Mouse (Mus musculus) macrophage (primary cell): ENCODE data around the gene A830005F24Rik. TPM values are rescaled to one million over a fixed set of nuclear protein-coding genes. Genes with fewer than 3 reads are reported as not detected.

Source experiments
- H3K27ac ChIP-seq: fragments of 350-480 bp; formaldehyde crosslinking; 2 replicates; pipeline ENCODE4 v1.9.0; 2021
- H3K36me3 ChIP-seq: fragments of 350-480 bp; formaldehyde crosslinking; 2 replicates; pipeline ENCODE4 v1.9.0; 2021; ENCODE audit errors: inconsistent target
- H3K4me3 ChIP-seq: fragments of 350-480 bp; formaldehyde crosslinking; 2 replicates; pipeline ENCODE4 v1.9.0; 2021; ENCODE audit errors: inconsistent target
- H3K79me2 ChIP-seq: fragments of 350-480 bp; formaldehyde crosslinking; 2 replicates; pipeline ENCODE4 v1.9.0; 2021; ENCODE audit errors: inconsistent target
- WGBS: methylation state at CpG from one replicate; pipeline ENCODE4 v1.1.7; 2026; ENCODE audit warnings: inconsistent platforms; ENCODE audit not compliant: missing documents; 5-methylcytosine and 5-hydroxymethylcytosine counted together
- polyA plus RNA-seq: library from polyadenylated mRNA; stranded (reverse); fragments of 250-400 nt; gene quantifications from 3 replicates; pipeline ENCODE4 v1.2.4, GENCODE M21; 2018; ENCODE audit warnings: inconsistent platforms

Gene A830005F24Rik
- polyA plus RNA-seq, 1 experiment from 2014 or later: not detected

DNA sequence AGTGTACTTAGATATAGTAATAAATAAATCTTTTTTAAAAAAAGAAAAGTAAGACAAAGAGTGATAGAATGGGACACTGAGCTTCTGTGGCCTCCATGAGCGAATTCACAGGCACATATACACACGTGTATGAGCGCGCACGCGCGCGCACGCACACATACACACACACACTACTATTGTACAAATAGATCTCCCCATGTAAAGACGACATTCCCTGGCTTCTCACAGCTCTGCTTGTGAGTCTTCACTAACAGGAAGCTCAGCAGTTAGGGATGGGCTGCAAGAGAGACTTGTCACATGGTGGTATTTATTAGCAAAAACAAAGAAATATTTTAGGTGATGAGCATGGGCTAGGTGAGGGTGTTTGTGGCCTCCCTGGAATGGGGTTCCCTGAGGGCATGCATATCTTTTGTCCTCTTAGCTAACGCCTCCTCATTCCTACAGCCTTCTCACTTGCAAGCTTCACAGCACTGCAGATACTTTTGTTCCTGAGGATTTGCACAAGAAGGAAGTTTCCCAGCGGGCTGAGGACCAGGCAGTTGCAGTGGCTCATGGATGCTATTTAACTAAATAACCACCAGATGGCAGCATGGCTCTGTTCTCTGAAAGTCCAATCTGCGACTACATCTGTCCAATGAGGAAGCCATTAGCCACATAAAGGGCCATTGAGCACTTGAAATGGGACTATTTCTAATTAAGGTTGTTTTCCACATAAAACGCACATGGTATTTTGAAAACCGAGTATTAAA lies 14.9 kb downstream of the A830005F24Rik start:
- Histone ChIP-seq H3K27ac (no peak overlapping the region), H3K79me2 (no peaks in the 10 kb centered on the region), H3K4me3 (no peak overlapping the region), H3K36me3 (no peaks in the 10 kb centered on the region)
- 56% methylated on average over 15 of the region's 15 CpGs for WGBS

DNA sequence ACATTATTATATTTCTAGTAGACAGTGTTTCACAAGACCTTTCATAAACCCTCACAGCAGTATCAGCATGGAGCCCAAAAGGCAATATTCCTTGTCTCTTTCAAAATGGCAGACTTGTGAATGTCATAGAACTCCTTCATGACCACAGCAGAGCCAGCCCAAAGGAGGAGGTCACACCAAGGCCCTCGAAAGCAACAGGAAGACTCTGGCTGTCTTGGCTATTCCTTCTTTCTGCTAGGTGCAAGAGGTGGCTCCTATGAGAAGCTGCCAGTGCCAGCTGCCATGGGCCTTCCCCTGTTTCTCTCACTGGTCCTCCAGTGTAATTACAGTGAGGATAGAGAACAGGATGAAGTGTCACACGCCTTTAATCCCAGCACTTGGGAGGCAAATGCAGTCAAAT lies 15.7 kb downstream of the A830005F24Rik start:
- Histone ChIP-seq H3K36me3 (no peaks in the 10 kb centered on the region), H3K27ac (no peak overlapping the region), H3K4me3 (no peak overlapping the region), H3K79me2 (no peaks in the 10 kb centered on the region)
- WGBS: 66% methylated on average over 2 of the region's 2 CpGs

DNA sequence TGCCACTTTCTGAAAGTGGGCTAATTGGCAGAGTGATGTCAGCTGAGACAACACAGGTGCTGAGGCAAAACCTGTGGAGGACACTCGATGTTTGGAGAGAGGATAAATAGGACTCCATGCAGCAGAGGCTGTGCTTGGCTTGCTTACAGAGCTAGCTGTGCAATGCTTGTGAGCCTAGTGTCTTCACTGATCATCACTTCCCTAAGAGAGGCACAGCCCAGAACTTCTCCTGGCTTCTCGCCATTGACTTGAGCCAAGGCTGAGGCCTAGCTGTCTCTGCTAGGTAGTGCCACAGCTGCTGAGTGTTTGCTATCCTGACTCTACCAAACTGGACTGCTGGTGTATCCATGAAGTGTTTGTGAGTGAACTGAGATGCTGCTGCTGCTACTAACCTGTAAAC lies 17.3 kb downstream of the A830005F24Rik start:
- Histone ChIP-seq H3K79me2 (peaks cover 11% of the 10 kb centered on the region), H3K36me3 (0 out of 2 replicates have a peak, but pooled peaks cover 13% of the 10 kb centered on the region), H3K4me3 (no peak overlapping the region), H3K27ac (no peak overlapping the region)
- 78% methylated on average over 2 of the region's 2 CpGs for WGBS

DNA sequence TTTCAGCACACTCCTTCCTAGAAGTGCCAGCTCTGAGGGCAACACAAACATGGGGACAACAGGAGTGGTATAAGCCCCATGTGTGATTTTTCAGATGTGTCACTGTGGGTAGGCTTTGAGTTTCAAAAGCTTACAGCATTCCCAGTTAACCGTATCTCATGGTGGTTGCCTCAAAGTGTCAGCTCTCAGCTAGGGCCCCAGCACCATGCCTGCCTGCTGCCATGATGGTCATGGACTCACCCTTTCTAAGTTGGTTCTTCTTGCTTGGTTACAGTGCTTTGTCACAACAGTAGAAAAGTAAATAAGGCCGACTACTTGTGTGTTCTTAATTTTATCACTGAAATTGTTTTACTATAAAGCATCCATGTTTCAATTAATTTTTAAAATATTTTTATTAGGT lies 18.1 kb downstream of the A830005F24Rik start:
- peaks cover 18% of the 10 kb centered on the region for H3K79me2 ChIP-seq
- H3K4me3 ChIP-seq: no peak overlapping the region
- H3K36me3 ChIP-seq: peaks cover 19% of the 10 kb centered on the region
- 85% methylated on average over 2 of the region's 2 CpGs for WGBS
- no peak overlapping the region for H3K27ac ChIP-seq

DNA sequence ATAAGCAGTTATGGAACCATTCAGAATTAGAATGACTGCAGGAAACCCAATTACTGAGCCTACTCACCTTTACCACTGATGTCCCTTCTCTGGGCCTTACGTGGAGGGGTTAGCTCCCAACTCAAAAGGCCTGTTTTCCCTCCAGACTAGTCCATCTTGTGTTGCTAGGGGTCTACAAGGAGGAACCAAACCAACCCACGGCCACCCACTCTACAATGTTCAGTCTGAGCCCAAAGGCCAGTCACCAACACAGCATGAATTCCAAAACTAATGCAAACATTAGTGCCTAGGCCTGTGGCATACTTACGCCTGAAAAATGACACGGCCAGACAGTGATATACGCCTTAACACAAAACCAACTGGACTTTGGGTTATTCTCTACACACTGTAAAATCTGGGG lies 20.1 kb downstream of the A830005F24Rik start:
- WGBS: 94% methylated on average over 5 of the region's 5 CpGs
- Histone ChIP-seq H3K4me3 (no peak overlapping the region), H3K27ac (no peak overlapping the region), H3K79me2 (peaks cover 38% of the 10 kb centered on the region), H3K36me3 (peaks cover 31% of the 10 kb centered on the region)

DNA sequence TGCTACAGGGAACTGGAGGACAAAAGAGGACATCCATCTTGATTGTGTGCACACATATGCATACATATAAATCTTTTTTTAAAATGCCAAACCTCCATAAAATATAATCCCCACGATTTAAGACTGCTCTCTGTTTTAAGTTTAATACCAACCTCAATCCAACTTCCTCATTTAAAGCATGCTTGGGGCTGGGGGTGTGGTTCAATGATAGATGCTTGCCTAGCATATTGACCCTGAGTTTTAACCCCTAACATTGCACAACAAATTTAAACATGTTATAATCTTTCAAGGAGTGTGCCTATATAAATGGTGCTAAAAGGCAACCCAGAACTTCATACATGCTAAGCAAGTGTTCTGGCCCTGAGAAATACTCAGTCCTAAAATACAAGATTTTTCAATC lies 27.1 kb downstream of the A830005F24Rik start:
- Histone ChIP-seq H3K27ac (no peak overlapping the region), H3K36me3 (peaks cover 20% of the 10 kb centered on the region), H3K79me2 (peaks cover 100% of the 10 kb centered on the region), H3K4me3 (no peak overlapping the region)
- 0% methylated on average over 1 of the region's 1 CpGs for WGBS

DNA sequence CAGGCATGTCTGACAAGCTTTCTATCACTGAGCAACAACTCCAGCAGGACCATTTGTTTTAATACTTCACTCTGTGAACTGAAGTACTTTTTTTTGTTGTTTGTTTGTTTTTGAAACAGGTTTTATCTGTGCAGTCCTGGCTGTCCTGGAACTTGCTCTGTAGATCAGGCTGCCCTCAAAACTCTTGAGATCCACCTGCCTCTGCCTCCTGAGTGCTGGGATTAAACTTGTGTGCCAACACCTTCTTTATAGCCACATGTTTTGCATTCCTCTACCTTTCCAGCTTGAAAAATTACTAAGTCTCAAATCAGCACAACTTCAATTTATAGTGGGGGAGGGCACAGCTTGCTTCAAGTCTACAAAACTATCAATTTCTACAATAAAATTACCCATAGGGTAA lies 31.0 kb downstream of the A830005F24Rik start:
- Histone ChIP-seq H3K36me3 (no peaks in the 10 kb centered on the region), H3K27ac (no peak overlapping the region), H3K4me3 (peak overlapping the region; percentile 84), H3K79me2 (peaks cover 66% of the 10 kb centered on the region)

DNA sequence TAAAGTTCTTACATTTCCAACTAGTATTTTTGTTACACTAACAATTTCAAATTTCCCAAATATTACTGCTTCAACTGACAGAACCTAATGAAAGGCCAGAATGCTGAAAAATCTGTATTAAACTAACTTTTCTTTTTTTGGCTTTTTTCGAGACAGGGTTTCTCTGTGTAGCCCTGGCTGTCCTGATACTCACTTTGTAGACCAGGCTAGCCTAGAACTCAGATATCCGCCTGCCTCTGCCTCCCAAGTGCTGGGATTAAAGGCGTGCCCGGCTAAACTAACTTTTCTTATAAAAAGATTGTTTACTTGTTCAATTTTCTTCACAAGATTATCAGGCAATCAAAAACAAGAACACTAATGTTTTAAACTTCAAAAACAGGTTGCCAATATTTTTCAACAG lies 31.5 kb downstream of the A830005F24Rik start:
- peaks cover 66% of the 10 kb centered on the region for H3K79me2 ChIP-seq
- peak overlapping the region; percentile 84 for H3K4me3 ChIP-seq
- peak overlapping the region; percentile 78 for H3K27ac ChIP-seq
- WGBS: 32% methylated on average over 4 of the region's 4 CpGs
- H3K36me3 ChIP-seq: no peaks in the 10 kb centered on the region

DNA sequence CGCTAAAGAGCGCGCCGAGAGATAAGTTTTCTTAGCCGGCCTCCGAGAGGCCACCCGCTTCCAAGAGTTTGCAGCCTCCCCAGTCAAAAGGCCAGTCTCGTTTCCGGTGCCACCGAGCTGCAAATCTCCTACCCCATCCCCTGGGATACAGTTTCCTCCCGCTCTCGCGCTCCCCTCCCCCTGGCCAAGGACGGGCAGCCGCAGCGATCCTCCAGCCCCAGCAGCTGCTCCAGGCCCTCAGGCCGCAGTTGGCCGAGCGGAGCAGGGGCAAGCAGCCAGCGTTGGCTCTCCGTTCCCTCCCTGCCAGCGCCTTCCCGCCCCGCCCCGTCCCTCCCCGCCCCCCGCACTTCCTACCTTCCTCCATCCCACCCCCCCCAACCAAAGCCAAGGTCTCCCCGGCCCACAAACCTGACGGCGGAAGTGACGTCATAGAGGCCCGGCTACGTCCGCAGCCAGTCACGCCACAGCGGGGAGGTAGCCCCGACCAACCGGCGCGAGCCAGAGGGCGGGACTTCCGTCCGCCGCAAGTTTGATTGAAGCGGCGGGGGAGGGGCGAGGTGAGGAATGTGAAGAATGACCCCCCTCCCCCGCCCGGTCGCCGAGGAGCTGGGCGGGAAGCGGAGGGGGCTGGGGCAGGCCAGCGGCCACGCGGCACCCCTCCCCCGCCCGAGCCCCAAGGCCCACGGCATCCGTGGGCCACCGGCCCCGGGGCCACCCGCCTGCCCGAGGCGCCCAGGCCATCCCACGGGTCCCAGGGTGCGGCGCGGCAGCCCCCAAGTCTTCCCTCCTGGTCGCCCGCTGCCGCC lies 32.3 kb downstream of the A830005F24Rik start:
- peak overlapping the region; percentile 78 for H3K27ac ChIP-seq
- no peaks in the 10 kb centered on the region for H3K36me3 ChIP-seq
- WGBS: under 1% methylated on average over 43 of the region's 72 CpGs
- H3K79me2 ChIP-seq: peaks cover 59% of the 10 kb centered on the region
- H3K4me3 ChIP-seq: peak overlapping the region; percentile 84

DNA sequence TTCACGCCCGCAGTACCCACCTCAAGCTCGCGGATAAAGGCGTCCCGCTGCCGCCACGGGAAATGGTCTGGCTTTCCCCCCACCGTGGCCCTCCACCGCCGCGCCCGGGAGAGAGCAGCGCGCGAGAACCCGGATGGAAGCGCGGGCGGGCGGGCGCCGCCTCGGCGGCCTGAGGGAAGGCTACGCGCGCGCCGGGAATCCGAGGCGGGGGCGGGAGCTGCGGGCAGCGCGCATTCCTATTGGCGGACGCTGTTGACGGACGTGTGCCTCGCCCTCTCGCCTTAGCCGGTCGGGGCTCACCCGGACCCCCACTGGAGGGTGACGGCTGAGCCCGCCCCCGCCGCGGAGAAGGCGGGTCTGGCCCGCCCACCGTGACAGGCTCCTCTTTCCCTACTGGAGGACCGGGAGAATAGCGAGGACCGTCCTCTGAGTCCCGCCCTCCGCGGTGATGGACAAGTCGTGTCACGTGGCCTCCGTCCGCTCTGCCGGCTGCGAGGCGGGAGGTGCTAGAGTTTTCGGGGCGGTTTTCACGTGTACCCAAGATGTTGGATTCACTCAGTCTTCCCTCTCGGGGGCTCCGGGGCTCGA lies 33.1 kb downstream of the A830005F24Rik start:
- Histone ChIP-seq H3K79me2 (peaks cover 58% of the 10 kb centered on the region), H3K27ac (peak overlapping the region; percentile 47), H3K36me3 (no peaks in the 10 kb centered on the region), H3K4me3 (peak overlapping the region; percentile 20; the same call in 1 of the 2 replicates)
- WGBS: 1% methylated on average over 71 of the region's 72 CpGs

DNA sequence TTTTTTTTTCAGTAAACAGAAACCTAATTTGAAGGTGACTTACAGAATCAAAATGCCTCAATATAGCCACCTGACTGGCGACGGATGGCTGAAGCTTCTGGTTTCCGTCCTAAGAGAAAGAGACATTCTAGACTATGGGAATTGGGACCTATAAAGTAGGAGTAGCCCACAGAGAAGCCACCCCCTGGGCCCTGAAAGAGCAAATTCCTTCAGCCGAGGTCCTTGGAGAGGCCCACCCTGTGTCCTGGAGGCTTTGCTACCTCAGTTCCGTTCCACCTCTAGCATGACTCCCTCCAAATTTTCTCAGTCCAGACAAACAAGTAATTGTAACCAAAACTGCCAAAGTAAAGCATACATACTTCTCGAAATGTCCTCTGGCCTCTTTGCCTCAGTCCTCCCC lies 34.3 kb downstream of the A830005F24Rik start:
- Histone ChIP-seq H3K4me3 (no peak overlapping the region), H3K27ac (peak overlapping the region; percentile 35), H3K79me2 (peaks cover 55% of the 10 kb centered on the region), H3K36me3 (no peaks in the 10 kb centered on the region)
- 97% methylated on average over 6 of the region's 6 CpGs for WGBS

DNA sequence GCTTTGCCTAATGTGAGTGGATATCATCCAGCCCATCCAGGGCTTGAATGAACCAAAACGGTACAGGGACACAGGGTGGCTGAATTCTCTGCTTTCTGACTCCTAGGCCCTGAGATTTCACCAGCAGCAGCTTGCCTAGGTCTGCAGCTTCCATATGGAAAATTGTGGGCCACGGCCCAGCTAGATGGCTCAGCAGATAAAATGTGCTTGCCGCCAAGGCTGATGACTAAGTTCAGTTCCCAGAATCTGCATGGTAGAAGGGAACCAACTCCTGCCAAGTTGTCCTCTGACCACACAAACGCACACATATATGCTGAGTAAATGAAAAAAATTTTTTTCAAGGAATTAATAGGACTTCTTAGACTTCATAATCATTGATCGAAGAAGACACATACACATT lies 34.9 kb downstream of the A830005F24Rik start:
- 64% methylated on average over 5 of the region's 5 CpGs for WGBS
- H3K27ac ChIP-seq: peak overlapping the region; percentile 35
- H3K4me3 ChIP-seq: no peak overlapping the region
- H3K79me2 ChIP-seq: peaks cover 48% of the 10 kb centered on the region
- no peaks in the 10 kb centered on the region for H3K36me3 ChIP-seq

DNA sequence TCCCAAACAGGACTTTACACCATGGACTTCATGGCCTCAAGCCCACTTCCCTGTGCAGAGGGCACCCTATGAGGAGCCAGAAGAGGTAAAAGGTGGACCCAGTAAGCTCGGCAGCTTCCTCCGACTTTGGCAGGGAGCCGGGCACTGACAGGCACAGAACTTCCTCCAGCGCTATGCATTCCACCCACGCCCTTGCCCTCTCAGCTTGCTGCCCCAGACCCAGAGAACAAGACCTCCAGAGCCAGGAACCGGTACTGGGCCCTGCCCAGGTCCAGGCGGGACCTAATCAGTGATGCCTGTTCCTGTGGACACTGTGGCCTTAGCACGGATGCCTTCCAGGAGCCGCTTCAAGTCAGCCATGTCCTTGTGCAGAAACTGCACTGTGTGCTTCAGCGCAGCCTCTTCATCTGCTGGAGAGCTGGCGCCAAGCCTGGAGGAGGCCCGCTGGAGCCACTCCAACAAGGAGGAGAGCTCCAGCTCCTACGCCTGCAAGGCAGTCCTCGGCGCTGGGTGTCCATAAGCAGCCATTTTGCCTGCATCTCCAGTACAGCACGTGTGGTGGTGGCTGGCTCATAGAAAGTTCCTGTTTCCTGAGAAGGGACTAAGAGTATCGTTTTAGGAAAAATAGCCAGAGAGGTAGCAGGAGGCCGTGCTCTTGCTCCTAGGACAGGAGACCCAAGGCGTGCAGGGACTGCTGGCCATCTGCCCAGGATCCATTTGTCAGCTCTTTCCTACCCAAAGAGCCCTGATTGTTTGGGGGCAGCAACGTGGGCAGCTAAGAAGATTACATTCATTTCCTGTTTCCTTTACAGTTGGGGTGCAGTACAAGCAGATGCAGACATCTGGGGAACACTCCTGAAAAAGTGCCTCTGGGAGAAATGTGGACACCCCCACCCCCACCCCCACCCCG lies 39.1 kb downstream of the A830005F24Rik start:
- WGBS: 18% methylated on average over 21 of the region's 21 CpGs
- Histone ChIP-seq H3K79me2 (peaks cover 26% of the 10 kb centered on the region; the same call in 1 of the 2 replicates), H3K4me3 (peak overlapping the region; percentile 25; the same call in 1 of the 2 replicates), H3K36me3 (no peaks in the 10 kb centered on the region), H3K27ac (peak overlapping the region; percentile 87)

DNA sequence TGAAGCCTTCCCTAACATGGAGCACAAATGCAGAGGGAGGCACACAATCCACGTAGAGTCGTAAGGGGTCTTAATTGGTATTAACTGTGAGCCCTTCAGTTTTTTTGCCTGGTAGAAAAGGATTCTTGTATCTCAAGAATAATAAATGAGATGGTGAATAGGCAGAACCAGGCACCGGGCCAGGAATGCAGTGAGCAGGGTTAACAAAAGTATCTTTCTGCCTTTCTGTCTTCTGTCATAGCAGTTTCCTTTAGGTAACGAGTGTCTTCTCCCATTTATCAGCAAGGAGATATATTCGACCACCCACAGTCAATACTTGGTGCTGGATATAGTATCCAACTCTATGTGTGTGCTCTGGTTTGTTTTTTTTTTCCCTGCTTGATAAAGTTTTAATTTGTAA lies 40.1 kb downstream of the A830005F24Rik start:
- H3K27ac ChIP-seq: no peak overlapping the region
- 96% methylated on average over 5 of the region's 5 CpGs for WGBS
- peaks cover 26% of the 10 kb centered on the region; the same call in 1 of the 2 replicates for H3K79me2 ChIP-seq
- no peak overlapping the region for H3K4me3 ChIP-seq
- no peaks in the 10 kb centered on the region for H3K36me3 ChIP-seq
